Mouse (Mus musculus) ES-E14 (cell line): Measurements from ENCODE around the gene Gosr1. TPM values are rescaled to one million over a fixed set of nuclear protein-coding genes. Genes with fewer than 3 reads are reported as not detected.

Experiments
- DNase-seq: peaks from one replicate; pipeline ENCODE4 v3.0.0-alpha.2; 2013; ENCODE audit warnings: low read depth, low spot score
- H3K27ac ChIP-seq: 2 replicates; pipeline ENCODE4 v1.5.1; 2012; ENCODE audit warnings: low read depth, mild to moderate bottlenecking, low read length, moderate library complexity, mixed read lengths; ENCODE audit not compliant: poor library complexity, insufficient read depth, severe bottlenecking
- H3K36me3 ChIP-seq: 2 replicates; pipeline ENCODE4 v1.6.1; 2012; ENCODE audit warnings: mild to moderate bottlenecking, low read length, moderate library complexity, mixed read lengths; ENCODE audit not compliant: control insufficient read depth, poor library complexity, insufficient read depth, severe bottlenecking
- H3K4me1 ChIP-seq, 2 experiments: fragments of 150-350 bp in 1 of 2; sonication (generic) in 1 of 2; 2 replicates each; pipeline ENCODE4 v1.6.1; 2012; ENCODE audit warnings: low read length in 2 of 2, mild to moderate bottlenecking in 1 of 2, mixed read lengths in 1 of 2; ENCODE audit not compliant: control insufficient read depth in 2 of 2, insufficient read depth in 2 of 2, poor library complexity in 1 of 2
- H3K4me3 ChIP-seq, 2 experiments: fragments of 150-350 bp in 1 of 2; sonication (generic) in 1 of 2; 2 replicates each; pipeline ENCODE4 v1.5.1; 2012; ENCODE audit warnings: low read length in 2 of 2, low read depth in 1 of 2, mild to moderate bottlenecking in 1 of 2, mixed read lengths in 1 of 2; ENCODE audit not compliant: insufficient read depth in 1 of 2, poor library complexity in 1 of 2, severe bottlenecking in 1 of 2
- H3K9ac ChIP-seq: 2 replicates; pipeline ENCODE4 v1.6.1; 2012; ENCODE audit warnings: low read depth, mild to moderate bottlenecking, low read length, mixed read lengths; ENCODE audit not compliant: poor library complexity, insufficient read depth, severe bottlenecking
- H3K9me3 ChIP-seq: fragments of 150-350 bp; sonication (generic); 2 replicates; pipeline ENCODE4 v1.6.1; 2012; ENCODE audit warnings: low read depth, mild to moderate bottlenecking, low read length; ENCODE audit not compliant: control insufficient read depth, insufficient read depth
- CHD2 ChIP-seq: IDR thresholded peaks from 2 replicates; pipeline ENCODE4 v1.6.1; 2014; ENCODE audit warnings: mild to moderate bottlenecking, low read depth, low read length, inconsistent platforms
- HCFC1 ChIP-seq: IDR thresholded peaks from 2 replicates; pipeline ENCODE4 v1.6.1; 2012; ENCODE audit warnings: low read length, inconsistent platforms, borderline replicate concordance; ENCODE audit not compliant: insufficient read depth
- MAFK ChIP-seq: IDR thresholded peaks from 2 replicates; pipeline ENCODE4 v1.6.1; 2014; ENCODE audit warnings: mild to moderate bottlenecking, low read depth, low read length, inconsistent platforms; ENCODE audit not compliant: insufficient read depth
- ZC3H11A ChIP-seq: IDR thresholded peaks from 2 replicates; pipeline ENCODE4 v1.6.1; 2012; ENCODE audit warnings: low read depth, mild to moderate bottlenecking, inconsistent platforms, low read length, borderline replicate concordance
- ZNF384 ChIP-seq: IDR thresholded peaks from 2 replicates; pipeline ENCODE4 v1.6.1; 2012; ENCODE audit warnings: low read depth, low read length, inconsistent platforms
- in situ Hi-C, 2 experiments: fragments of 600-800 bp; cut with MboI; formaldehyde crosslinking; loops; one replicate each; pipeline ENCODE4 v1.15.1; 2025; ENCODE audit warnings: low sequenced_read_pairs in 2 of 2, inconsistent platforms in 1 of 2; ENCODE audit not compliant: unreplicated experiment in 2 of 2
- total RNA-seq: library from RNA; depleted of rRNA; stranded (reverse); fragments of 300-350 nt; gene quantifications from 2 replicates; pipeline ENCODE4 v1.2.3, GENCODE M21; 2012

The Gosr1 gene
- total RNA-seq, 1 experiment, result 18.3 TPM

- no peak for DNase-seq
- Histone ChIP-seq H3K9ac (no peak overlapping the region), H3K36me3 (no peaks in the 10 kb centered on the region), H3K4me1 (peaks cover 0 to 9% of the 10 kb centered on the region in 2 experiments; a peak in 1 of 4 replicates), H3K9me3 (no peaks in the 10 kb centered on the region), H3K27ac (no peak overlapping the region), H3K4me3 (no peak overlapping the region)
- in situ Hi-C loops, result no loop called here
- TF ChIP-seq MAFK, result no peak
- TF ChIP-seq ZC3H11A, result no peak
Observed at GRCm38 (mm10) chr11:76709625-76710452, 53.5 kb downstream of the Gosr1 start.

DNA sequence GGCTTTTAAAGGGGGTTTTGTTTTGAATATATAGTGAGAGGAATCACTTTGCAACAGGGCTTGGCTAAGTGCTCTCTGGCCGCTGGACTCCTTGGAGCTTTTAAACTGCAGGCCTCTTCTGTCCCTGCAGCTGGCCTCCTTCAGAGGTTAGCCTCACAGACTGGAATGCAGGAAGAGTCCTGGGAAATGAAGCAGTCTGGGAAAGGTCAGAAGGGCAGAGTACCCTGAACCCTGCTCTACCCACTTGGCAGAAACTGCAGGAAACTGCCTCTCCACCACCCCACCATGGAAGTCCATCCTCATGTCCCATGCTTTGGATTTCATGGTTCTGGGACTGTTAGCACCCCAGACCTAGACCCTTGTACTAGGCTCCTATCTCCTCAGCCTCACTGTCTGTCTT is 54.5 kb downstream of the Gosr1 start:
- H3K27ac ChIP-seq, result no peak overlapping the region
- peaks cover 0 to 9% of the 10 kb centered on the region in 2 experiments; a peak in 1 of 4 replicates for H3K4me1 ChIP-seq
- in situ Hi-C loops, result no loop called here
- DNase-seq, result no peak
- TF ChIP-seq MAFK, result no peak
- TF ChIP-seq CHD2, result no peak
- TF ChIP-seq ZNF384, result no peak
- H3K9me3 ChIP-seq, result no peaks in the 10 kb centered on the region
- H3K36me3 ChIP-seq, result no peaks in the 10 kb centered on the region
- no peak overlapping the region for H3K4me3 ChIP-seq
- H3K9ac ChIP-seq, result no peak overlapping the region

DNA sequence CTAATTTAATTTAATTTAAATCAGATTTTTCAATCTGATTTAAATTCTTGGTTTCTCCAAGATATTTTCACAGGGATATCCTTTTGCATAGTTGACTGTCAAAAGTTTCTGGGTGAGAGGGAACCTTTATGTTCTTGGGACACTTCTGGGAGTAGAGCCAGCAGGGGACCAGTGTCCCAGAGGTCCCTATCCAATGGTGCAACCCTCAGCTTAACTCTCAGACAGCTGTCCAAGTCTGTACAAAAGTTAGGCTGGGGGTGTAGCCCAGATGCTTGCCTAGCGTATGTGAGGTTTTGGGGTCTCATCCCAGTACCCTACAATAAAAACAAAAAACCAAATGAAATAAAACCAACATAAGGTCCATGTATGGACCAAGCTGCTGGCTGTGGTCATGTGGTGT is 55.3 kb downstream of the Gosr1 start:
- H3K27ac ChIP-seq, result no peak overlapping the region
- in situ Hi-C loops, result no loop called here
- H3K4me1 ChIP-seq, result peaks cover 0 to 9% of the 10 kb centered on the region in 2 experiments; a peak in 1 of 4 replicates
- no peak for DNase-seq
- no peak overlapping the region for H3K4me3 ChIP-seq
- no peaks in the 10 kb centered on the region for H3K9me3 ChIP-seq
- no peak for TF ChIP-seq ZNF384
- no peak for TF ChIP-seq MAFK
- no peak for TF ChIP-seq CHD2
- no peaks in the 10 kb centered on the region for H3K36me3 ChIP-seq
- H3K9ac ChIP-seq, result no peak overlapping the region

DNA sequence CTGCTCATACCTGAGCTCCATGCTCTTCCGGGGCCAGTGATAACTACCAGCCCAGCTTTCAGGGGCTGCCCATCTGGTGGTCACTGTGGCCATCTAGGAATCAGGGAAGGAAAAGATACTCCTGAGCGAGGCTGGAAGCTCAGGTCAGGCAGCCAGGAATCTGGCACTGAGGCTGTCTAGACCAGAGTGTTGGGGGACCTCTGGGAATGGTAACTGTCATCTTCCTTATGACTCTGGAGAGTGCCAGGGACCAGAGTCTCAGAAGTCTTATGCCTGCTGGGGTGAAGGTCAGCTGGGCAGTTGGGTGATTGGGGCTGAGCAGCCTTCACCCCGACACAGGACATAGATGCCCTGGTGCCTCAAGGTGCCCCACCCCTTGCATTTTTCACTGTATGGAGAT is 55.7 kb downstream of the Gosr1 start:
- H3K4me3 ChIP-seq, result no peak overlapping the region
- TF ChIP-seq ZC3H11A (no peak), MAFK (no peak), HCFC1 (no peak), CHD2 (no peak)

DNA sequence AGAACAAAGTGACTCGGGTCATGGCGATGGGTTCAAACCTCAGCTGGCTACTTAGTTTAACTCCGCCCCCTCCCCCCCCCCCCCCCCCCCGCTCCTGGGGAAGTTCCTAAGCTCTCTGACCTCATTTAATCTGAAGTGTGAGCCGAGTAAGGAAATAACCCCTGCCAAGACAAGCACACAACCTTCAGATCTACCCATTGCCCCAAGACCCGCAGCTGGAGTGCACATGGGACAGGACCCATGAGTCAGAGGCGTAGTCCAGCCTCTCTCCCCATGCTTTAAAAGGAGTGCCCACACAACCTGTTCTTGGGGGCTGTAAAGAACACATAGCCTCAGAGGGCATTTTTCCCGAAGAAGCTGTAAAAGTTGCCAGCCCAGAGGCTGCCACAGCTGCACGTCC is 63.8 kb downstream of the Gosr1 start:
- Histone ChIP-seq H3K9ac (no peak overlapping the region), H3K27ac (no peak overlapping the region), H3K36me3 (no peaks in the 10 kb centered on the region), H3K4me1 (peaks cover 0 to 7% of the 10 kb centered on the region in 2 experiments; a peak in 1 of 4 replicates), H3K4me3 (peak overlapping the region in 1 of 2 experiments; percentile 46; a peak in 1 of 4 replicates), H3K9me3 (no peaks in the 10 kb centered on the region)
- DNase-seq, result no peak
- TF ChIP-seq ZNF384 (no peak), CHD2 (no peak), HCFC1 (no peak), MAFK (no peak), ZC3H11A (no peak)
- in situ Hi-C loops, result no loop called here

More for the DNA sequence above, 55.7 kb downstream of the Gosr1 start:
- no peak overlapping the region for H3K9ac ChIP-seq
- no peak for DNase-seq
- H3K27ac ChIP-seq, result no peak overlapping the region
- H3K9me3 ChIP-seq, result no peaks in the 10 kb centered on the region
- peaks cover 0 to 9% of the 10 kb centered on the region in 2 experiments; a peak in 1 of 4 replicates for H3K4me1 ChIP-seq
- in situ Hi-C loops, result no loop called here
- no peaks in the 10 kb centered on the region for H3K36me3 ChIP-seq
